Mouse (Mus musculus) common myeloid progenitor, adult 5-6 weeks (primary cell): ENCODE data around the gene Nxpe3. TPM values are rescaled to one million over a fixed set of nuclear protein-coding genes. Genes with fewer than 3 reads are reported as not detected.

Source experiments
- ATAC-seq: replicated peaks from 2 replicates; pipeline ENCODE4 v1.8.0; 2016; ENCODE audit warnings: low read depth, mild to moderate bottlenecking, moderate TSS enrichment, inconsistent platforms; ENCODE audit not compliant: poor library complexity, severe bottlenecking
- total RNA-seq: library from RNA; stranded (forward); fragments of 200-1000, 187-1606 nt; gene quantifications from 2 replicates; pipeline ENCODE4 v1.2.3, GENCODE M21; 2017

Nxpe3 gene
- 10.1 and 15.5 TPM in 2 replicates for total RNA-seq

GRCm38 (mm10) chr16:55894893-55895650 lies at the start of gene Nxpe3:
Nxpe3 (minus strand) TSS chr16:55895285.
- ATAC-seq: peak; percentile 84

GRCm38 (mm10) chr16:55940781-55941180 lies 45.7 kb upstream of the Nxpe3 start:
- no peak for ATAC-seq

- ATAC-seq: no peak
These were observed 44.6 kb upstream of the Nxpe3 start for GRCm38 (mm10) chr16:55939703-55940102.

GRCm38 (mm10) chr16:55938761-55939160 lies 43.7 kb upstream of the Nxpe3 start:
- no peak for ATAC-seq

GRCm38 (mm10) chr16:55934453-55935037 lies 39.5 kb upstream of the Nxpe3 start, which contains the start of gene Cep97:
Cep97 (minus strand) TSS chr16:55934855.
- peak; percentile 96 for ATAC-seq

- ATAC-seq: peak; percentile 34
These were observed 38.7 kb upstream of the Nxpe3 start for GRCm38 (mm10) chr16:55933681-55934343.

GRCm38 (mm10) chr16:55924010-55924409 lies 28.9 kb upstream of the Nxpe3 start:
- ATAC-seq: no peak

- no peak for ATAC-seq
These were observed 27.0 kb upstream of the Nxpe3 start for GRCm38 (mm10) chr16:55922079-55922478.

GRCm38 (mm10) chr16:55914716-55915115 lies 19.6 kb upstream of the Nxpe3 start:
- no peak for ATAC-seq

- no peak for ATAC-seq
These were observed 15.2 kb upstream of the Nxpe3 start for GRCm38 (mm10) chr16:55910208-55910793.

GRCm38 (mm10) chr16:55906928-55907679 lies 12.0 kb upstream of the Nxpe3 start:
- ATAC-seq: peak; percentile 78

- no peak for ATAC-seq
These were observed 10.3 kb upstream of the Nxpe3 start for GRCm38 (mm10) chr16:55905370-55905769.

- no peak for ATAC-seq
These were observed 7.0 kb upstream of the Nxpe3 start for GRCm38 (mm10) chr16:55901839-55902756.

GRCm38 (mm10) chr16:55898385-55899002 lies 3.4 kb upstream of the Nxpe3 start:
- ATAC-seq: no peak

- peak; percentile 7 for ATAC-seq
These were observed 588 bp upstream of the Nxpe3 start for GRCm38 (mm10) chr16:55895651-55896095.

GRCm38 (mm10) chr16:55894536-55894892 lies 571 bp downstream of the Nxpe3 start:
- peak; percentile 18 for ATAC-seq

GRCm38 (mm10) chr16:55893410-55894107 lies 1.5 kb downstream of the Nxpe3 start:
- ATAC-seq: no peak

GRCm38 (mm10) chr16:55892484-55892883 lies 2.6 kb downstream of the Nxpe3 start:
- ATAC-seq: no peak
